Mouse (Mus musculus) CH12.LX (cell line): ENCODE measurements at regions not wholly inside any gene's neighbourhood (a gene's known extent, or its start where the extent isn't known, plus 50 kb on each side); places are given as distances from the start of the nearest gene placed in this dataset.

Experiments
- DNase-seq: peaks from one replicate; pipeline ENCODE4 v3.0.0-alpha.2; 2013; ENCODE audit errors: extremely low read depth
- H3K27ac ChIP-seq: 2 replicates; pipeline ENCODE4 v1.5.1; 2012; ENCODE audit warnings: low read depth, mild to moderate bottlenecking, control low read depth, moderate library complexity; ENCODE audit not compliant: insufficient read depth
- H3K27me3 ChIP-seq: replicated peaks from 2 replicates; pipeline ENCODE3; 2012; ENCODE audit warnings: inconsistent platforms
- H3K36me3 ChIP-seq, 2 experiments: replicated peaks in 1 of 2; 2 replicates each; pipeline versions ENCODE3 to v1.6.1; 2012; ENCODE audit warnings: inconsistent platforms in 1 of 2, low read length in 1 of 2, mild to moderate bottlenecking in 1 of 2, mixed read lengths in 1 of 2, moderate library complexity in 1 of 2; ENCODE audit not compliant: control insufficient read depth in 1 of 2, insufficient read depth in 1 of 2
- H3K4me1 ChIP-seq, 2 experiments: 2 replicates each; pipeline ENCODE4 v1.6.1; 2012; ENCODE audit warnings: inconsistent platforms in 1 of 2, moderate library complexity in 1 of 2; ENCODE audit not compliant: insufficient read depth in 2 of 2, control insufficient read depth in 1 of 2
- H3K4me2 ChIP-seq: 2 replicates; pipeline ENCODE4 v1.6.1; 2012; ENCODE audit warnings: low read depth, mild to moderate bottlenecking, control low read depth; ENCODE audit not compliant: poor library complexity, insufficient read depth, severe bottlenecking
- H3K4me3 ChIP-seq, 3 experiments: fragments of 150-350 bp in 1 of 3; sonication (generic) in 1 of 3; replicated peaks in 1 of 3; 2 replicates each; pipeline versions ENCODE3 to v1.5.1; 2011 to 2012; ENCODE audit warnings: low read depth in 2 of 3, low read length in 2 of 3, mild to moderate bottlenecking in 2 of 3, moderate library complexity in 2 of 3, control low read depth in 1 of 3, improper control_type of control experiment in 1 of 3, inconsistent platforms in 1 of 3, mixed read lengths in 1 of 3; ENCODE audit not compliant: poor library complexity in 1 of 3
- H3K79me2 ChIP-seq: replicated peaks from 2 replicates; pipeline ENCODE4 v1.6.1; 2012; ENCODE audit warnings: mild to moderate bottlenecking, moderate library complexity; ENCODE audit not compliant: control insufficient read depth, poor library complexity, insufficient read depth, severe bottlenecking; ENCODE audit errors: extremely low read depth
- H3K9ac ChIP-seq: 2 replicates; pipeline ENCODE4 v1.6.1; 2012; ENCODE audit warnings: low read depth, mild to moderate bottlenecking, control low read depth, moderate library complexity; ENCODE audit not compliant: insufficient read depth
- H3K9me3 ChIP-seq: replicated peaks from 2 replicates; pipeline ENCODE3; 2012; ENCODE audit warnings: low read length, inconsistent platforms, mixed read lengths
- BHLHE40 ChIP-seq: IDR thresholded peaks from 2 replicates; pipeline ENCODE4 v1.6.1; 2011; ENCODE audit warnings: mild to moderate bottlenecking, low read depth, low read length, improper control_type of control experiment
- CHD1 ChIP-seq: IDR thresholded peaks from 2 replicates; pipeline ENCODE4 v1.6.1; 2012; ENCODE audit warnings: low read depth, low read length, improper control_type of control experiment, inconsistent platforms
- CHD2 ChIP-seq: IDR thresholded peaks from 2 replicates; pipeline ENCODE4 v1.6.1; 2011; ENCODE audit warnings: low read length, improper control_type of control experiment
- CTCF ChIP-seq, 2 experiments: IDR thresholded peaks in 1 of 2; conservative IDR thresholded peaks in 1 of 2; 2 replicates each; pipeline ENCODE4 v1.5.1; 2011 to 2012; ENCODE audit warnings: low read depth in 2 of 2, low read length in 2 of 2, improper control_type of control experiment in 1 of 2, inconsistent platforms in 1 of 2, mild to moderate bottlenecking in 1 of 2, moderate library complexity in 1 of 2
- E2F4 ChIP-seq: IDR thresholded peaks from 2 replicates; pipeline ENCODE4 v1.6.1; 2011; ENCODE audit warnings: low read depth, low read length, improper control_type of control experiment; ENCODE audit not compliant: insufficient replicate concordance
- HCFC1 ChIP-seq: IDR thresholded peaks from 2 replicates; pipeline ENCODE4 v1.6.1; 2012; ENCODE audit warnings: low read depth, mild to moderate bottlenecking, inconsistent platforms, low read length, improper control_type of control experiment
- JUN ChIP-seq: IDR thresholded peaks from 2 replicates; pipeline ENCODE4 v1.6.1; 2011; ENCODE audit warnings: low read depth, mild to moderate bottlenecking, low read length, improper control_type of control experiment, moderate library complexity; ENCODE audit not compliant: insufficient read depth
- JUND ChIP-seq: conservative IDR thresholded peaks from 2 replicates; pipeline ENCODE4 v1.6.1; 2011; ENCODE audit warnings: low read depth, low read length, improper control_type of control experiment
- MAZ ChIP-seq: IDR thresholded peaks from 2 replicates; pipeline ENCODE4 v1.6.1; 2012; ENCODE audit warnings: low read depth, mild to moderate bottlenecking, inconsistent platforms, low read length, improper control_type of control experiment, moderate library complexity
- MXI1 ChIP-seq: IDR thresholded peaks from 2 replicates; pipeline ENCODE4 v1.6.1; 2011; ENCODE audit warnings: mild to moderate bottlenecking, low read depth, low read length, improper control_type of control experiment
- NRF1 ChIP-seq: IDR thresholded peaks from 2 replicates; pipeline ENCODE4 v1.6.1; 2014; ENCODE audit warnings: low read depth, mild to moderate bottlenecking, inconsistent platforms, low read length, improper control_type of control experiment, moderate library complexity
- PAX5 ChIP-seq: IDR thresholded peaks from 2 replicates; pipeline ENCODE4 v1.6.1; 2012; ENCODE audit warnings: low read length, inconsistent platforms, mixed read lengths
- POLR2A ChIP-seq: IDR thresholded peaks from 2 replicates; pipeline ENCODE4 v1.6.1; 2011; ENCODE audit warnings: low read depth, mild to moderate bottlenecking, improper control_type of control experiment, low read length
- RAD21 ChIP-seq: IDR thresholded peaks from 2 replicates; pipeline ENCODE4 v1.6.1; 2011; ENCODE audit warnings: low read depth, mild to moderate bottlenecking, low read length, improper control_type of control experiment, moderate library complexity
- RCOR1 ChIP-seq: conservative IDR thresholded peaks from 2 replicates; pipeline ENCODE4 v1.6.1; 2012; ENCODE audit warnings: low read depth, mild to moderate bottlenecking, inconsistent platforms, low read length, improper control_type of control experiment
- SIN3A ChIP-seq: IDR thresholded peaks from 2 replicates; pipeline ENCODE4 v1.6.1; 2012; ENCODE audit warnings: low read length, improper control_type of control experiment, inconsistent platforms
- TBP ChIP-seq: conservative IDR thresholded peaks from 2 replicates; pipeline ENCODE4 v1.6.1; 2011; ENCODE audit warnings: low read depth, low read length, improper control_type of control experiment
- USF1 ChIP-seq: IDR thresholded peaks from 2 replicates; pipeline ENCODE4 v1.6.1; 2014; ENCODE audit warnings: low read depth, mild to moderate bottlenecking, inconsistent platforms, low read length, improper control_type of control experiment
- ZC3H11A ChIP-seq: IDR thresholded peaks from 2 replicates; pipeline ENCODE4 v1.6.1; 2012; ENCODE audit warnings: low read depth, mild to moderate bottlenecking, inconsistent platforms, low read length, improper control_type of control experiment
- ZKSCAN1 ChIP-seq: IDR thresholded peaks from 2 replicates; pipeline ENCODE4 v1.6.1; 2012; ENCODE audit warnings: low read depth, inconsistent platforms, low read length, improper control_type of control experiment, borderline replicate concordance
- ZNF384 ChIP-seq: IDR thresholded peaks from 2 replicates; pipeline ENCODE4 v1.6.1; 2012; ENCODE audit warnings: low read depth, low read length, improper control_type of control experiment, inconsistent platforms
- dilution Hi-C: fragments of 300-500 bp; cut with MboI; formaldehyde crosslinking; loops from 2 replicates; pipeline ENCODE4 v1.14.3; 2020; ENCODE audit warnings: low sequenced_read_pairs; ENCODE audit not compliant: extremely low pct_unique_long_range_greater_than_20kb, extremely low pct_ligation_motif_present
- in situ Hi-C: fragments of 300-500 bp; cut with MboI; formaldehyde crosslinking; loops from 3 replicates; pipeline ENCODE4 v1.14.3; 2019; ENCODE audit warnings: low sequenced_read_pairs, low pct_ligation_motif_present, low pct_unique_long_range_greater_than_20kb, mixed read lengths

- no peaks in the 10 kb centered on the region for H3K9me3 ChIP-seq
- H3K27ac ChIP-seq: no peak overlapping the region
- in situ Hi-C loops (no loop called here), dilution Hi-C loops (no loop called here)
- no peak for DNase-seq
- no peak overlapping the region for H3K4me3 ChIP-seq
- no peaks in the 10 kb centered on the region for H3K36me3 ChIP-seq
- H3K79me2 ChIP-seq: no peaks in the 10 kb centered on the region
- H3K27me3 ChIP-seq: no peaks in the 10 kb centered on the region
- no peaks in the 10 kb centered on the region for H3K4me1 ChIP-seq
- no peak overlapping the region for H3K4me2 ChIP-seq
- no peak overlapping the region for H3K9ac ChIP-seq
- TF ChIP-seq RCOR1: no peak
- no peak for TF ChIP-seq CTCF (conservative IDR thresholded peaks at IDR 0.05 in 1 of 2, IDR thresholded peaks at IDR 0.05 in 1 of 2; ENCODE audit: low read depth in 2 of 2, low read length in 2 of 2)
Measured at GRCm38 (mm10) chr15:60692718-60693597, 160.6 kb downstream of the Fam84b start.

- Histone ChIP-seq H3K4me2 (no peak overlapping the region), H3K9ac (no peak overlapping the region), H3K4me1 (no peaks in the 10 kb centered on the region), H3K9me3 (no peaks in the 10 kb centered on the region), H3K27ac (no peak overlapping the region), H3K36me3 (no peaks in the 10 kb centered on the region), H3K27me3 (no peaks in the 10 kb centered on the region), H3K4me3 (no peak overlapping the region), H3K79me2 (no peaks in the 10 kb centered on the region)
- TF ChIP-seq RAD21 (no peak), MAZ (no peak), POLR2A (no peak), NRF1 (no peak), TBP (no peak), CTCF (conservative IDR thresholded peaks at IDR 0.05 in 1 of 2, IDR thresholded peaks at IDR 0.05 in 1 of 2; ENCODE audit: low read depth in 2 of 2, low read length in 2 of 2) (no peak), HCFC1 (no peak), CHD1 (no peak), ZC3H11A (no peak), ZNF384 (no peak), BHLHE40 (no peak), MXI1 (no peak), JUN (no peak), USF1 (no peak), JUND (no peak), PAX5 (no peak), ZKSCAN1 (no peak), E2F4 (no peak), CHD2 (no peak), SIN3A (no peak)
- no peak for DNase-seq
- dilution Hi-C loops (no loop called here), in situ Hi-C loops (no loop called here)
Measured at GRCm38 (mm10) chr15:60692149-60692548, 161.4 kb downstream of the Fam84b start.
